Mouse (Mus musculus): ENCODE results near the gene Camta1. TPM values are rescaled to one million over a fixed set of nuclear protein-coding genes. Genes with fewer than 3 reads are reported as not detected.

Gene Camta1
- polyA plus RNA-seq, 1 experiment, result 19.2 TPM

GRCm38 (mm10) chr4:151300706-151301105 is 561.0 kb downstream of the Camta1 start:
- TF ChIP-seq GATA1 (IDR thresholded peaks at IDR 0.05; ENCODE audit: low read length), result no peak

DNA sequence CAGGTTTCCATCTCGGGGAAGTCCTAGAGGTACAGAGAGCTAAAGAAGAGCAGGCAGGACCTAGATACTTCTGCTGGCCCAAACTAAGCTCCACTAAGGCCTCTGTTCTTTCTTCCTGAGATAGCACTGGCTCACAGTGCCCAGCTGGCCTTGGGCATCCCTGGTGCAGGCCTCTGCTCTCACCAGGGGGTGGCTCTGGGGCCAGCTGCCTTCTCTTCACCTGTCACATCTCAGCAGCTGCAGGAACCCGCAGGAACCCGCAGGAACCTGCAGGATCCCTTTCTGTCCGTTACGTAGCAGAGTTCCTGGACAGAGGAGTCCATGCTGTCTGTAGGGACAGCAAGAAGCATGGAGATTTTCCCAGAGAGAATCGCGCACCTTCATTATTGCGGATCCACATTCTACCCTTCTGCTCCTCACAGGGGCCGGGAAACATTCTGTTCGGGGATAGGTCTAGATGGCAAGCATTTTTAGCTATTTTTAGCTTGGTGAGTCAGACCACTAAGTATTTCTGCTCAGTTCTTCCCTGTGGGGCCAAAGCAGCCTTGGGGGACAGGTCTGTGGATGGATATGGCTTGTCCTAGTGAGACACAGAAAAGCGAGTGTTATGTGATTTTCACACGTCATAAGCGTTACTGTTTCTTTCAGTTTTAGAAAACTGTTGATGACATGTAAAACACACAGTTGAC is 566.0 kb downstream of the Camta1 start:
- TF ChIP-seq GATA1 (IDR thresholded peaks at IDR 0.05; ENCODE audit: low read length), result no peak

DNA sequence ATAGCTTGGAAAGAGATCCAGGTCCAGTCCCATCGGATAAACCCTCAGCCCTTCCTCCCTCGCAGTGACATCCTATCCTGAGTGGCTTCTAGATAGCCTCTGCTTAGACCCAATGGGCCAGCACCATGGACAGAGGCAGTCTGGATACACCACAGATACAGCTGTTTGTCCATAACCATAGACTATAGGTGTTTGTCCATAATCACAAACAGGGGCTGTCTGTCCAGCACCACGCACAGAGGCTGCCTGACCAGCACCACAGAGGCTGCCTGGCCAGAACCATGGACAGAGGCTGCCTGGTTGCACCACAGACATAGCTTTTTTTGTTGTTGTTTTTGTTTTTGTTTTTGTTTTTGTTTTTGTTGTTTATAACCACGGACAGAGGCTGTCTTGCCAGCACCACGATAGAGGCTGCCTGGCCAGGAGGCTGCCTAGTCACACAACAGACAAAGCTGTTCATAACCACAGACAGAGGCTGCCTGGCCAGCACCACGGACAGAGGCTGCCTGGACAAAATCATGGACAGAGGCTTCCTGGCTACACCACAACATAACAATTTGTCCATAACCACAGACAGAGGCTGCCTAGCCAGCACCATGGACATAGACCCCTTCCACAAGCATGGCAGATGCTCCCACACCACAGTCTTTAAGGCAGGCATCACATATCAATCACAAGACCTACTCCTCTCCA is 572.6 kb downstream of the Camta1 start:
- TF ChIP-seq GATA1 (IDR thresholded peaks at IDR 0.05; ENCODE audit: low read length), result no peak

- TF ChIP-seq GATA1 (IDR thresholded peaks at IDR 0.05; ENCODE audit: low read length), result no peak
Observed at GRCm38 (mm10) chr4:151285905-151286445, 575.7 kb downstream of the Camta1 start.

DNA sequence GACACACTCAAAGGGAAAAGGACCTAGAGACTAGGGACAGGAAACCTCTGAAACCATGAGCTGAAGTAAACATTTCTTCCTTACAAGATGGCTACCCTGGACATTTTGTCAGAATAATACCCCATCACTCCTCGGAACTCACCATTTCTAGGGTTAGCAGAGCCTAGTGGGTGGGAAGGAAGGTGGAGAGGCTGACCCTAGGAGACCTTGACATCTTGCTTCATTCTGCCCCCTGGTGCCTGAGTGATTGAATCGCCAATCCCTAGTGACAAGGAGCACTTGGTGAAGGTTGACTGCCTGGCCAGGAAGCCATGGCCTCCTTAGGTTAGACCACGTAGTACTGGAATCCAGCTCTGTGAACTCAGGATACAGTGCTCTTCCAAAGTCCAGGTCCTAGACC is 576.2 kb downstream of the Camta1 start:
- TF ChIP-seq GATA1 (IDR thresholded peaks at IDR 0.05; ENCODE audit: low read length), result no peak

GRCm38 (mm10) chr4:151283092-151283741 is 578.5 kb downstream of the Camta1 start:
- TF ChIP-seq GATA1 (IDR thresholded peaks at IDR 0.05; ENCODE audit: low read length), result no peak

- TF ChIP-seq GATA1 (IDR thresholded peaks at IDR 0.05; ENCODE audit: low read length), result no peak
Observed at GRCm38 (mm10) chr4:151282103-151282502, 579.6 kb downstream of the Camta1 start.

GRCm38 (mm10) chr4:151275292-151275691 is 586.4 kb downstream of the Camta1 start:
- TF ChIP-seq GATA1 (IDR thresholded peaks at IDR 0.05; ENCODE audit: low read length), result no peak

- TF ChIP-seq GATA1 (IDR thresholded peaks at IDR 0.05; ENCODE audit: low read length), result no peak
Observed at GRCm38 (mm10) chr4:151263786-151264414, 597.8 kb downstream of the Camta1 start.

DNA sequence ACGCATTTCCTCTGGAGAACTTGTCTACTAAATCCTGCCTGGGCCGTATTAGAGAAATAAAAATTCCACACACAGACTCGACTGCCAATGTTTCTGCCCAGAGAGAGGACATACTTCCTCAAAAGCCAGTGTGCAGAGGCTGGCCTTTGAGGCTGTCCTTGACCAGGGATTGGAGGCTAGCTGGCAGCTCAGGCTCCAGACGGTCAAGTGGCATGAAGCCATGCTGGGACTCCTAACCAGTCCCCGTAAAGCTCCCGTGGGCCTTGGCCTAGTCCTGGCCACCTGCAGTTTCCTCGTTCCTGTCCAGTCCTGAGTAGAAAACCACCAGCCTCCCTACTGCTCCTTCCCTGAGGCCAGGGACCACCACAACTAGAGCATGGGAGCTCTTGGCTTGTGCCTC is 598.6 kb downstream of the Camta1 start:
- TF ChIP-seq GATA1 (IDR thresholded peaks at IDR 0.05; ENCODE audit: low read length), result no peak

DNA sequence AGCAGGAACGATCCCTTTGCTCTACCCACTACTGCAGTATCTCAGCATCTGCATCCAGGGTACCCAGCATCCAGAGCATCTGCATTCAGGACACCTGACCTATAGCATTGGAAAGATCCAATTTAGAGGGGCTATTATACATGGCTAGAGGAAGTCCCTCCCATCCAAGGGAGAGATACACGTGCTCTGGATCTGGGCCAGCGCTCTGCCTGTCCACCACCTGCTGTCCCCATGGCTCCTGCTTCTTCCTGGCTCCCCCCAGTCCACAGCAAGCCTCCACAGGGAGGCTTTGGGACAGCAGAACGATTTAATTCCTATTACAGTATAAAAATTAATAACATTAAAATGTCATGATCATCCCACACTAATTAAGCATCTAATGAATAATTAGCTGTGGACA is 605.1 kb downstream of the Camta1 start:
- TF ChIP-seq GATA1 (IDR thresholded peaks at IDR 0.05; ENCODE audit: low read length), result no peak

DNA sequence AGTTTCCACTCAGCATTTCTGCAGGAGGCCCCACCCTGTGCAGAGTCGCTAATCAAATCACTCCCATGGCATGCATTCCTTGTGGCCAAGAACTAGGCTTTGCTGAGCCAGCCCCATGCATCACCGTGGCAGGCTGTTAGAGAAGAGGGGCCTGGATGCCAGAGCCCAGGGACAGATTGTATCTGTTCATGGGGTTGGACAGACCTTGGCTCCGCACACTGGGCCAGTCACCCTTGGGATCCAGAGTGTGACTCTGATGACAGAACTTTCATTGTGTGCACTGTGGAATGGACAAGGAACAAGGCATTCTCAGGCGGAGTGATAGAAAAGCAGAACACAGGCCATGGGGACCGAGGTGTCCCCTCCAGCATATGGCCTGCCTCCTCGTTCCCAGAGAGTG is 610.9 kb downstream of the Camta1 start:
- TF ChIP-seq GATA1 (IDR thresholded peaks at IDR 0.05; ENCODE audit: low read length), result no peak

DNA sequence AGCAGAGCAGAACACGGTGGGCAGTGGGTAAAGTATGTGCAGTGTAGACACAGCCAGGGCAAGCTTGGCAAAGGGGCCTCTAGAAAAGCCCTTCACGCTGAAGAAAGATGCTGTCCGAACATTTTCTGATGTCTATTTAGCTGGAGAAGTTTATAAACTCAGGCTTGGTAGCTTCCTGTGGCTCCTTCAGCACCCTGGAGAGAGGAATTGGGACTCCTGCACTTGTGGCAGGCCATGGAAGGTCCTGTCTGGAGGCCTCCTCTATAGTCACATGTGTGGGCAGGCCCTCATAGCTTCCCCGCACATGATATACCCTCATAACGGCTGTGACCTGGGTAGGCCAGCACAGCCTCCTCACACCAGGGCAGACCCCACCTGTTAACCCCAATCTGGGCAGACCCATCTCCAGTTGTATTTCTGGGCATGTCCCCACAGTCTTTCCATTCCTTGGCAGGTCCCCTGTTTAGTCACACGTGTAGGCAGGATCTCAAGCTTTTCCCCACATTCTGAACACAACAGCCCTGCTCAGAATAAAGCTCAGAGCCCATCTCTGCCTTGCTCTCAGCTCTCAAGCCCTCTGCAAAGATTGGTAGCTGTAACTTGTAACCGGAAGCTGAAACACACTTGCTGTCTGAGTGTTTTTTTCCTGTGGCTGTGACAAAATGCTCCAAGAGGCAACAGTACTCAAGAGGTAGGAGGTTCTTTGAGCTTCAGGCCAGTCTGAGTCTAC is 616.4 kb downstream of the Camta1 start:
- no peak for TF ChIP-seq GATA1 (IDR thresholded peaks at IDR 0.05; ENCODE audit: low read length)

- no peak for TF ChIP-seq GATA1 (IDR thresholded peaks at IDR 0.05; ENCODE audit: low read length)
Observed at GRCm38 (mm10) chr4:151243445-151243844, 618.2 kb downstream of the Camta1 start.

GRCm38 (mm10) chr4:151242751-151243150 is 618.9 kb downstream of the Camta1 start:
- TF ChIP-seq GATA1 (IDR thresholded peaks at IDR 0.05; ENCODE audit: low read length), result no peak
